Mouse (Mus musculus): Measurements from ENCODE around the gene Scaf8. TPM values are rescaled to one million over a fixed set of nuclear protein-coding genes. Genes with fewer than 3 reads are reported as not detected.
"Not testable (repeated sequence)": the region's sequence is repeated elsewhere in the genome, so short reads cannot be mapped to it uniquely, and the experiment has no call there.

Scaf8 gene
- total and polyA plus RNA-seq, 3 experiments, result 14.4 to 24.6 TPM; not detected in 1

GRCm38 (mm10) chr17:3092682-3093081 is 22.1 kb upstream of the Scaf8 start:
- no peak overlapping the region for H3K9ac ChIP-seq (ENCODE audit: control insufficient read depth, low read depth, low read length, poor library complexity, severe bottlenecking)
- H3K9me3 ChIP-seq (replicated peaks; ENCODE audit: insufficient read depth, low read length), result no peaks in the 10 kb centered on the region
- H3K27ac ChIP-seq (ENCODE audit: control insufficient read depth, low read depth, low read length), result no peak overlapping the region
- H3K27me3 ChIP-seq (ENCODE audit: control insufficient read depth in 1 of 2, insufficient read depth in 2 of 2, low read length in 2 of 2), result no peaks in the 10 kb centered on the region; a peak in 2 of 4 replicates
- H3K36me3 ChIP-seq (ENCODE audit: control insufficient read depth in 1 of 2, insufficient read depth in 2 of 2, low read length in 2 of 2), result peaks cover 0 to 5% of the 10 kb centered on the region in 2 experiments; a peak in 2 of 4 replicates
- DNase-seq (ENCODE audit: low read depth, low spot score), result peak; percentile 60
- peak overlapping the region; percentile 9 to 25; a peak in 1 of 4 replicates for H3K4me3 ChIP-seq (ENCODE audit: control insufficient read depth in 1 of 2, insufficient read depth in 1 of 2, low read depth in 2 of 2, low read length in 2 of 2)
- H3K79me2 ChIP-seq (ENCODE audit: control insufficient read depth, insufficient read depth, low read length, poor library complexity), result no peaks in the 10 kb centered on the region
- H3K4me1 ChIP-seq (ENCODE audit: control insufficient read depth in 1 of 2, insufficient read depth in 2 of 2, low read length in 2 of 2), result peaks cover 0 to 5% of the 10 kb centered on the region in 2 experiments; a peak in 1 of 4 replicates
- no peak for TF ChIP-seq KAT2A (conservative IDR thresholded peaks at IDR 0.05; ENCODE audit: low read depth, low read length)
- 0 out of 2 replicates have a peak, but pooled peaks have one; percentile 13 for TF ChIP-seq USF1 (IDR thresholded peaks at IDR 0.05; ENCODE audit: low read depth, low read length)
- no peak for TF ChIP-seq TCF12 (IDR thresholded peaks at IDR 0.05; ENCODE audit: low read depth, low read length)
- TF ChIP-seq ETS1 (IDR thresholded peaks at IDR 0.05; ENCODE audit: low read depth, low read length), result peak; percentile 79
- 0 out of 2 replicates have a peak, but pooled peaks have one; percentile 21 for TF ChIP-seq GATA1 (IDR thresholded peaks at IDR 0.05; ENCODE audit: low read depth, low read length)
- 0 out of 2 replicates have a peak, but pooled peaks have one; percentile 28 for TF ChIP-seq MAX (IDR thresholded peaks at IDR 0.05; ENCODE audit: low read length)
- no peak for TF ChIP-seq RCOR1 (IDR thresholded peaks at IDR 0.05; ENCODE audit: low read depth, low read length)

GRCm38 (mm10) chr17:3099273-3099672 is 15.5 kb upstream of the Scaf8 start:
- H3K79me2 ChIP-seq (ENCODE audit: control insufficient read depth, insufficient read depth, low read length, poor library complexity); H3K9ac ChIP-seq (ENCODE audit: control insufficient read depth, low read depth, low read length, poor library complexity, severe bottlenecking); H3K36me3 ChIP-seq (ENCODE audit: control insufficient read depth in 1 of 2, insufficient read depth in 2 of 2, low read length in 2 of 2); DNase-seq (ENCODE audit: low read depth, low spot score); H3K4me1 ChIP-seq (ENCODE audit: control insufficient read depth in 1 of 2, insufficient read depth in 2 of 2, low read length in 2 of 2); H3K27ac ChIP-seq (ENCODE audit: control insufficient read depth, low read depth, low read length); H3K9me3 ChIP-seq (replicated peaks; ENCODE audit: insufficient read depth, low read length); H3K4me3 ChIP-seq (ENCODE audit: control insufficient read depth in 1 of 2, insufficient read depth in 1 of 2, low read depth in 2 of 2, low read length in 2 of 2); H3K27me3 ChIP-seq (ENCODE audit: control insufficient read depth in 1 of 2, insufficient read depth in 2 of 2, low read length in 2 of 2): not testable (repeated sequence)
- TF ChIP-seq RAD21 (IDR thresholded peaks at IDR 0.05; ENCODE audit: low read depth, low read length), result peak; percentile 54
- peak; percentile 41 for TF ChIP-seq SMC3 (IDR thresholded peaks at IDR 0.05; ENCODE audit: low read depth, low read length)
- peak in 1 of 3 experiments; percentile 46; a peak in 2 of 6 replicates for TF ChIP-seq CTCF (IDR thresholded peaks at IDR 0.05 in 2 of 3, conservative IDR thresholded peaks at IDR 0.05 in 1 of 3; ENCODE audit: control insufficient read depth in 1 of 3, insufficient read depth in 1 of 3, low read depth in 2 of 3, low read length in 3 of 3, poor library complexity in 1 of 3, severe bottlenecking in 1 of 3)
- TF ChIP-seq ZNF384 (IDR thresholded peaks at IDR 0.05; ENCODE audit: low read depth, low read length), result peak; percentile 54; the same call in 1 of the 2 replicates

GRCm38 (mm10) chr17:3102336-3103165 is 12.2 kb upstream of the Scaf8 start:
- Histone ChIP-seq H3K4me1 (ENCODE audit: control insufficient read depth in 1 of 2, insufficient read depth in 2 of 2, low read length in 2 of 2) (no peaks in the 10 kb centered on the region; a peak in 1 of 4 replicates), H3K27ac (ENCODE audit: control insufficient read depth, low read depth, low read length) (no peak overlapping the region), H3K27me3 (ENCODE audit: control insufficient read depth in 1 of 2, insufficient read depth in 2 of 2, low read length in 2 of 2) (no peaks in the 10 kb centered on the region), H3K9me3 (replicated peaks; ENCODE audit: insufficient read depth, low read length) (no peaks in the 10 kb centered on the region), H3K4me3 (ENCODE audit: control insufficient read depth in 1 of 2, insufficient read depth in 1 of 2, low read depth in 2 of 2, low read length in 2 of 2) (peak overlapping the region; percentile 7 to 9; a peak in 2 of 4 replicates), H3K36me3 (ENCODE audit: control insufficient read depth in 1 of 2, insufficient read depth in 2 of 2, low read length in 2 of 2) (no peaks in the 10 kb centered on the region; a peak in 2 of 4 replicates), H3K9ac (ENCODE audit: control insufficient read depth, low read depth, low read length, poor library complexity, severe bottlenecking) (peak overlapping the region; percentile 28), H3K79me2 (ENCODE audit: control insufficient read depth, insufficient read depth, low read length, poor library complexity) (no peaks in the 10 kb centered on the region)
- DNase-seq (ENCODE audit: low read depth, low spot score), result peak; percentile 70
- TF ChIP-seq TCF12 (IDR thresholded peaks at IDR 0.05; ENCODE audit: low read depth, low read length) (no peak), POLR2AphosphoS2 (IDR thresholded peaks at IDR 0.05; ENCODE audit: low read length) (0 out of 2 replicates have a peak, but pooled peaks have one; percentile 27)
